Mouse (Mus musculus): ENCODE data around the gene Gm21750. TPM values are rescaled to one million over a fixed set of nuclear protein-coding genes. Genes with fewer than 3 reads are reported as not detected.

Gene Gm21750
- polyA plus RNA-seq, 1 experiment, result not detected

GRCm38 (mm10) chr14:73670091-73670490, 9.1 kb downstream of the Gm21750 start:
- no peak for TF ChIP-seq CEBPB (IDR thresholded peaks at IDR 0.05; ENCODE audit: insufficient read depth, poor library complexity, severe bottlenecking)
- TF ChIP-seq MYOG (IDR thresholded peaks at IDR 0.05; ENCODE audit: control insufficient read depth in 1 of 3, insufficient read depth in 1 of 3, insufficient read length in 2 of 3, low read depth in 2 of 3), result no peak
- no peak for TF ChIP-seq POLR2AphosphoS2 (IDR thresholded peaks at IDR 0.05; ENCODE audit: insufficient read length, low read depth)
- TF ChIP-seq USF1 (IDR thresholded peaks at IDR 0.05; ENCODE audit: low read depth), result no peak
- no peak for TF ChIP-seq MAX (IDR thresholded peaks at IDR 0.05; ENCODE audit: low read depth)
- no peak for TF ChIP-seq E2F4 (IDR thresholded peaks at IDR 0.05; ENCODE audit: insufficient read depth)
- no peak for TF ChIP-seq POLR2A (IDR thresholded peaks at IDR 0.05; ENCODE audit: insufficient read length, low read depth)
- no peak for TF ChIP-seq MYOD1 (IDR thresholded peaks at IDR 0.05; ENCODE audit: control insufficient read depth in 1 of 3, insufficient read length in 2 of 3, low read depth in 2 of 3)
- no peak for TF ChIP-seq SRF (IDR thresholded peaks at IDR 0.05; ENCODE audit: control insufficient read depth, insufficient read length, low read depth)
- TF ChIP-seq TCF3 (IDR thresholded peaks at IDR 0.05; ENCODE audit: insufficient read length, low read depth), result no peak
- no peak for TF ChIP-seq REST (IDR thresholded peaks at IDR 0.05; ENCODE audit: insufficient read depth, insufficient read length)
- no peak for TF ChIP-seq TCF12 (IDR thresholded peaks at IDR 0.05; ENCODE audit: insufficient read depth, poor library complexity, severe bottlenecking)
- Histone ChIP-seq H3K4me3 (no peak overlapping the region), H3K79me2 (ENCODE audit: control insufficient read depth, insufficient read depth) (no peaks in the 10 kb centered on the region), H3K36me3 (ENCODE audit: control insufficient read depth, insufficient read depth) (no peaks in the 10 kb centered on the region), H3K27me3 (ENCODE audit: control insufficient read depth, insufficient read depth, insufficient read length) (no peaks in the 10 kb centered on the region), H3K4me2 (ENCODE audit: low read depth) (no peak overlapping the region), H3ac (ENCODE audit: control insufficient read depth, insufficient read length) (no peak overlapping the region)

GRCm38 (mm10) chr14:73687726-73688125, 26.7 kb downstream of the Gm21750 start:
- TF ChIP-seq TCF3 (IDR thresholded peaks at IDR 0.05; ENCODE audit: insufficient read length, low read depth), result no peak
- TF ChIP-seq REST (IDR thresholded peaks at IDR 0.05; ENCODE audit: insufficient read depth, insufficient read length), result no peak
- no peak for TF ChIP-seq E2F4 (IDR thresholded peaks at IDR 0.05; ENCODE audit: insufficient read depth)
- no peak for TF ChIP-seq TCF12 (IDR thresholded peaks at IDR 0.05; ENCODE audit: insufficient read depth, poor library complexity, severe bottlenecking)
- H3ac ChIP-seq (ENCODE audit: control insufficient read depth, insufficient read length), result no peak overlapping the region

GRCm38 (mm10) chr14:73688427-73688826, 27.4 kb downstream of the Gm21750 start:
- Histone ChIP-seq H3K27me3 (ENCODE audit: control insufficient read depth, insufficient read depth, insufficient read length) (no peaks in the 10 kb centered on the region), H3ac (ENCODE audit: control insufficient read depth, insufficient read length) (no peak overlapping the region), H3K79me2 (ENCODE audit: control insufficient read depth, insufficient read depth) (no peaks in the 10 kb centered on the region), H3K36me3 (ENCODE audit: control insufficient read depth, insufficient read depth) (no peaks in the 10 kb centered on the region), H3K4me3 (no peak overlapping the region), H3K4me2 (ENCODE audit: low read depth) (no peak overlapping the region)
- TF ChIP-seq POLR2A (IDR thresholded peaks at IDR 0.05; ENCODE audit: insufficient read length, low read depth) (no peak), CEBPB (IDR thresholded peaks at IDR 0.05; ENCODE audit: insufficient read depth, poor library complexity, severe bottlenecking) (no peak), POLR2AphosphoS2 (IDR thresholded peaks at IDR 0.05; ENCODE audit: insufficient read length, low read depth) (no peak), USF1 (IDR thresholded peaks at IDR 0.05; ENCODE audit: low read depth) (no peak), MYOD1 (IDR thresholded peaks at IDR 0.05; ENCODE audit: control insufficient read depth in 1 of 3, insufficient read length in 2 of 3, low read depth in 2 of 3) (no peak), TCF12 (IDR thresholded peaks at IDR 0.05; ENCODE audit: insufficient read depth, poor library complexity, severe bottlenecking) (no peak), E2F4 (IDR thresholded peaks at IDR 0.05; ENCODE audit: insufficient read depth) (no peak), REST (IDR thresholded peaks at IDR 0.05; ENCODE audit: insufficient read depth, insufficient read length) (no peak), MAX (IDR thresholded peaks at IDR 0.05; ENCODE audit: low read depth) (no peak), TCF3 (IDR thresholded peaks at IDR 0.05; ENCODE audit: insufficient read length, low read depth) (no peak), SRF (IDR thresholded peaks at IDR 0.05; ENCODE audit: control insufficient read depth, insufficient read length, low read depth) (no peak), MYOG (IDR thresholded peaks at IDR 0.05; ENCODE audit: control insufficient read depth in 1 of 3, insufficient read depth in 1 of 3, insufficient read length in 2 of 3, low read depth in 2 of 3) (no peak)

More at GRCm38 (mm10) chr14:73687726-73688125, 26.7 kb downstream of the Gm21750 start:
- no peaks in the 10 kb centered on the region for H3K36me3 ChIP-seq (ENCODE audit: control insufficient read depth, insufficient read depth)
- H3K4me3 ChIP-seq, result no peak overlapping the region
- H3K27me3 ChIP-seq (ENCODE audit: control insufficient read depth, insufficient read depth, insufficient read length), result no peaks in the 10 kb centered on the region
- H3K4me2 ChIP-seq (ENCODE audit: low read depth), result peak overlapping the region; percentile 30
- H3K79me2 ChIP-seq (ENCODE audit: control insufficient read depth, insufficient read depth), result no peaks in the 10 kb centered on the region

- Histone ChIP-seq H3K27me3 (ENCODE audit: control insufficient read depth, insufficient read depth, insufficient read length) (no peaks in the 10 kb centered on the region), H3K4me3 (no peak overlapping the region)
- TF ChIP-seq E2F4 (IDR thresholded peaks at IDR 0.05; ENCODE audit: insufficient read depth) (no peak), MAX (IDR thresholded peaks at IDR 0.05; ENCODE audit: low read depth) (no peak), SRF (IDR thresholded peaks at IDR 0.05; ENCODE audit: control insufficient read depth, insufficient read length, low read depth) (no peak), TCF12 (IDR thresholded peaks at IDR 0.05; ENCODE audit: insufficient read depth, poor library complexity, severe bottlenecking) (no peak), USF1 (IDR thresholded peaks at IDR 0.05; ENCODE audit: low read depth) (no peak), POLR2A (IDR thresholded peaks at IDR 0.05; ENCODE audit: insufficient read length, low read depth) (no peak), CEBPB (IDR thresholded peaks at IDR 0.05; ENCODE audit: insufficient read depth, poor library complexity, severe bottlenecking) (no peak), REST (IDR thresholded peaks at IDR 0.05; ENCODE audit: insufficient read depth, insufficient read length) (no peak), MYOD1 (IDR thresholded peaks at IDR 0.05; ENCODE audit: control insufficient read depth in 1 of 3, insufficient read length in 2 of 3, low read depth in 2 of 3) (no peak), TCF3 (IDR thresholded peaks at IDR 0.05; ENCODE audit: insufficient read length, low read depth) (no peak), MYOG (IDR thresholded peaks at IDR 0.05; ENCODE audit: control insufficient read depth in 1 of 3, insufficient read depth in 1 of 3, insufficient read length in 2 of 3, low read depth in 2 of 3) (no peak), POLR2AphosphoS2 (IDR thresholded peaks at IDR 0.05; ENCODE audit: insufficient read length, low read depth) (no peak)
Measured at GRCm38 (mm10) chr14:73700256-73700655, 39.2 kb downstream of the Gm21750 start.

More at GRCm38 (mm10) chr14:73700256-73700655, 39.2 kb downstream of the Gm21750 start:
- no peaks in the 10 kb centered on the region for H3K36me3 ChIP-seq (ENCODE audit: control insufficient read depth, insufficient read depth)
- H3K4me2 ChIP-seq (ENCODE audit: low read depth), result no peak overlapping the region
- H3K79me2 ChIP-seq (ENCODE audit: control insufficient read depth, insufficient read depth), result no peaks in the 10 kb centered on the region
- H3ac ChIP-seq (ENCODE audit: control insufficient read depth, insufficient read length), result no peak overlapping the region

Data from myocyte (in vitro differentiated cells).